Comparison of ENCODE assay signal across 8 mouse cellular contexts in genomic region chr5:36811413-36811812, GRCm38 (mm10). TPM values are rescaled to one million over a fixed set of nuclear protein-coding genes. Genes with fewer than 3 reads are reported as not detected.
DNase-seq lines count a peak whose midpoint lies in the region; ATAC-seq and TF ChIP-seq lines count a peak whose summit lies in the region.

No protein-coding gene starts in this region.

- no peak overlapping the region for H3K4me2 ChIP-seq in forebrain, embryonic 15.5 days (replicated peaks)
- H3K4me2 ChIP-seq in hindbrain, postnatal 0 days (ENCODE audit: low read depth, low read length), result no peak overlapping the region
- no peak overlapping the region for H3K4me2 ChIP-seq in limb, embryonic 14.5 days (replicated peaks; ENCODE audit: low read depth, low read length, severe bottlenecking)

- H3K9ac ChIP-seq in ES-Bruce4 (ENCODE audit: low read depth, poor library complexity, severe bottlenecking), result no peak overlapping the region
- H3K9ac ChIP-seq in forebrain, embryonic 15.5 days (replicated peaks), result no peak overlapping the region
- no peak overlapping the region for H3K9ac ChIP-seq in hindbrain, postnatal 0 days (replicated peaks; ENCODE audit: low read length)
- H3K9ac ChIP-seq in limb, embryonic 14.5 days (ENCODE audit: low read depth, low read length, severe bottlenecking), result no peak overlapping the region

- no peak overlapping the region for H3K4me3 ChIP-seq in ES-Bruce4 (ENCODE audit: low read depth, low read length)
- no peak overlapping the region for H3K4me3 ChIP-seq in forebrain, embryonic 15.5 days
- H3K4me3 ChIP-seq in hindbrain, postnatal 0 days (ENCODE audit: low read length), result no peak overlapping the region
- H3K4me3 ChIP-seq in limb, embryonic 14.5 days (replicated peaks; ENCODE audit: low read length), result no peak overlapping the region

- no peak for TF ChIP-seq POLR2A in ES-Bruce4 (IDR thresholded peaks at IDR 0.05; ENCODE audit: insufficient read depth, low read length)
- no peak for TF ChIP-seq POLR2A in limb, embryonic 14.5 days (IDR thresholded peaks at IDR 0.05; ENCODE audit: borderline replicate concordance, extremely low read depth, insufficient read depth, insufficient read length)

- TF ChIP-seq CTCF in ES-Bruce4 (IDR thresholded peaks at IDR 0.05; ENCODE audit: low read depth, low read length), result peak; percentile 96
- TF ChIP-seq CTCF in hindbrain, postnatal 0 days (IDR thresholded peaks at IDR 0.05; ENCODE audit: low read depth), result peak; percentile 96

- no peak overlapping the region for H3K27ac ChIP-seq in ES-Bruce4 (ENCODE audit: insufficient read depth, low read length)
- H3K27ac ChIP-seq in forebrain, embryonic 15.5 days (replicated peaks), result no peak overlapping the region
- no peak overlapping the region for H3K27ac ChIP-seq in hindbrain, postnatal 0 days
- H3K27ac ChIP-seq in limb, embryonic 14.5 days (replicated peaks; ENCODE audit: low read depth, low read length), result no peak overlapping the region

- ATAC-seq in forebrain, embryonic 15.5 days (replicated peaks), result peak; percentile 45
- ATAC-seq in hindbrain, postnatal 0 days, result peak; percentile 75
- no peak for ATAC-seq in limb, embryonic 14.5 days (ENCODE audit: low FRiP score, low read depth)

- TF ChIP-seq EP300 in ES-Bruce4 (IDR thresholded peaks at IDR 0.05; ENCODE audit: insufficient read depth, low read depth, low read length), result no peak

- peaks cover 5% of the 10 kb centered on the region for H3K4me1 ChIP-seq in ES-Bruce4 (ENCODE audit: control insufficient read depth, insufficient read depth, low read length)
- no peaks in the 10 kb centered on the region for H3K4me1 ChIP-seq in forebrain, embryonic 15.5 days
- no peaks in the 10 kb centered on the region for H3K4me1 ChIP-seq in hindbrain, postnatal 0 days (ENCODE audit: insufficient read depth, low read length)
- no peaks in the 10 kb centered on the region for H3K4me1 ChIP-seq in limb, embryonic 14.5 days (ENCODE audit: control insufficient read depth, insufficient read depth, low read length)

- H3K36me3 ChIP-seq in ES-Bruce4 (ENCODE audit: control insufficient read depth, insufficient read depth, low read length, poor library complexity, severe bottlenecking), result no peaks in the 10 kb centered on the region
- no peaks in the 10 kb centered on the region for H3K36me3 ChIP-seq in forebrain, embryonic 15.5 days
- no peaks in the 10 kb centered on the region for H3K36me3 ChIP-seq in hindbrain, postnatal 0 days (ENCODE audit: insufficient read depth, low read length)
- H3K36me3 ChIP-seq in limb, embryonic 14.5 days (ENCODE audit: control insufficient read depth, insufficient read depth, low read length), result no peaks in the 10 kb centered on the region

- 26% methylated on average over 3 of the region's 3 CpGs for WGBS in forebrain, embryonic 15.5 days
- 31% methylated on average over 3 of the region's 3 CpGs for WGBS in hindbrain, postnatal 0 days
- WGBS in limb, embryonic 14.5 days, result 28% methylated on average over 3 of the region's 3 CpGs

- no peaks in the 10 kb centered on the region for H3K27me3 ChIP-seq in ES-Bruce4 (ENCODE audit: control insufficient read depth, insufficient read depth, low read length, poor library complexity, severe bottlenecking)
- H3K27me3 ChIP-seq in forebrain, embryonic 15.5 days, result no peaks in the 10 kb centered on the region
- no peaks in the 10 kb centered on the region for H3K27me3 ChIP-seq in hindbrain, postnatal 0 days (ENCODE audit: insufficient read depth, low read length)
- H3K27me3 ChIP-seq in limb, embryonic 14.5 days (ENCODE audit: control insufficient read depth, insufficient read depth, low read length), result no peaks in the 10 kb centered on the region

- DNase-seq in 3T3-L1 (ENCODE audit: low read depth, low spot score), result peak; percentile 89
- DNase-seq in cerebellum, adult 11-12 months, result peak; percentile 65
- peak; percentile 82 for DNase-seq in hindbrain, postnatal 0 days (ENCODE audit: low spot score)
- DNase-seq in limb, embryonic 14.5 days (ENCODE audit: low spot score), result peak; percentile 56
- peak; percentile 43 to 57 for DNase-seq in natural killer cell, adult 2 months (ENCODE audit: low spot score in 2 of 2)
- peak; percentile 50 for DNase-seq in testis, postnatal 14 days (ENCODE audit: low spot score)

- H3K9me3 ChIP-seq in ES-Bruce4 (replicated peaks; ENCODE audit: control insufficient read depth, insufficient read depth, low read length, poor library complexity, severe bottlenecking), result no peaks in the 10 kb centered on the region
- no peaks in the 10 kb centered on the region for H3K9me3 ChIP-seq in forebrain, embryonic 15.5 days
- no peaks in the 10 kb centered on the region for H3K9me3 ChIP-seq in hindbrain, postnatal 0 days (ENCODE audit: low read length)
- no peaks in the 10 kb centered on the region for H3K9me3 ChIP-seq in limb, embryonic 14.5 days (ENCODE audit: control insufficient read depth, low read length)

RNA-seq across cellular contexts. Expression of gene Mrfap1, which starts 14.8 kb away (rescaled TPM):
- 312 and 320 TPM in 2 replicates for polyA plus RNA-seq in ES-Bruce4 (2011; ENCODE audit: insufficient read depth, insufficient read length, low read depth, missing spikeins)
- polyA plus RNA-seq in forebrain, embryonic 15.5 days (2015; fragmentation: Nextera tagmentation; extraction: Ambion mirVana), result 350 and 358 TPM in 2 replicates
- total RNA-seq in hindbrain, postnatal 0 days (2014; rRNA removed), result 278 and 298 TPM in 2 replicates
- polyA plus RNA-seq in hindbrain, postnatal 0 days (2015; fragmentation: Nextera tagmentation; extraction: Ambion mirVana), result 443 and 477 TPM in 2 replicates
- polyA plus RNA-seq in limb, embryonic 14.5 days (2012; rRNA removed), result 260 and 273 TPM in 2 replicates
- 638 and 692 TPM in 2 replicates for polyA plus RNA-seq in limb, embryonic 14.5 days (2014; fragmentation: Nextera tagmentation; extraction: Ambion mirVana)

RNA-seq across cellular contexts. Expression of gene Man2b2, which starts 19.0 kb away (rescaled TPM):
- polyA plus RNA-seq in ES-Bruce4 (2011; ENCODE audit: insufficient read depth, insufficient read length, low read depth, missing spikeins), result 10.5 and 11.4 TPM in 2 replicates
- 6.9 and 7.1 TPM in 2 replicates for polyA plus RNA-seq in forebrain, embryonic 15.5 days (2015; fragmentation: Nextera tagmentation; extraction: Ambion mirVana)
- total RNA-seq in hindbrain, postnatal 0 days (2014; rRNA removed), result 30.0 and 30.2 TPM in 2 replicates
- 16.0 and 17.9 TPM in 2 replicates for polyA plus RNA-seq in hindbrain, postnatal 0 days (2015; fragmentation: Nextera tagmentation; extraction: Ambion mirVana)
- polyA plus RNA-seq in limb, embryonic 14.5 days (2012; rRNA removed), result 24.2 and 32.4 TPM in 2 replicates
- 16.5 and 17.5 TPM in 2 replicates for polyA plus RNA-seq in limb, embryonic 14.5 days (2014; fragmentation: Nextera tagmentation; extraction: Ambion mirVana)

RNA-seq across cellular contexts. Expression of gene Ppp2r2c, which starts 56.9 kb away (rescaled TPM):
- polyA plus RNA-seq in ES-Bruce4 (2011; ENCODE audit: insufficient read depth, insufficient read length, low read depth, missing spikeins), result 14.6 and 15.9 TPM in 2 replicates
- polyA plus RNA-seq in forebrain, embryonic 15.5 days (2015; fragmentation: Nextera tagmentation; extraction: Ambion mirVana), result 30.0 and 33.2 TPM in 2 replicates
- total RNA-seq in hindbrain, postnatal 0 days (2014; rRNA removed), result 255 and 263 TPM in 2 replicates
- 103 and 105 TPM in 2 replicates for polyA plus RNA-seq in hindbrain, postnatal 0 days (2015; fragmentation: Nextera tagmentation; extraction: Ambion mirVana)
- polyA plus RNA-seq in limb, embryonic 14.5 days (2012; rRNA removed), result 0.54 and 0.63 TPM in 2 replicates
- 0.11 and 0.26 TPM in 2 replicates for polyA plus RNA-seq in limb, embryonic 14.5 days (2014; fragmentation: Nextera tagmentation; extraction: Ambion mirVana)
